Mouse (Mus musculus): ENCODE measurements at regions not wholly inside any gene's neighbourhood (a gene's known extent, or its start where the extent isn't known, plus 50 kb on each side); places are given as distances from the start of the nearest gene placed in this dataset.

- Histone ChIP-seq H3K4me3 (ENCODE audit: low read depth, low read length) (no peak overlapping the region), H3K4me1 (replicated peaks; ENCODE audit: control insufficient read depth, insufficient read depth, low read length) (no peaks in the 10 kb centered on the region), H3K27me3 (ENCODE audit: control insufficient read depth, insufficient read depth, low read length) (no peaks in the 10 kb centered on the region), H3K36me3 (ENCODE audit: control insufficient read depth, insufficient read depth, low read length) (no peaks in the 10 kb centered on the region), H3K27ac (ENCODE audit: low read depth, low read length) (no peak overlapping the region), H3K4me2 (replicated peaks; ENCODE audit: low read depth, low read length) (no peak overlapping the region), H3K9ac (ENCODE audit: low read depth, low read length) (no peak overlapping the region), H3K9me3 (ENCODE audit: control insufficient read depth, low read length) (no peaks in the 10 kb centered on the region)
- DNase-seq (ENCODE audit: low spot score) (no peak), ATAC-seq (ENCODE audit: low FRiP score) (no peak)
- 98% methylated on average over 2 of the region's 2 CpGs for WGBS
Measured at GRCm38 (mm10) chr14:110570717-110571116, 184.2 kb downstream of the Slitrk6 start.

GRCm38 (mm10) chr14:110565783-110566445 is 189.0 kb downstream of the Slitrk6 start:
- ATAC-seq (ENCODE audit: low FRiP score) (no peak), DNase-seq (ENCODE audit: low spot score) (no peak)
- Histone ChIP-seq H3K4me3 (ENCODE audit: low read depth, low read length) (no peak overlapping the region), H3K27me3 (ENCODE audit: control insufficient read depth, insufficient read depth, low read length) (no peaks in the 10 kb centered on the region), H3K4me2 (replicated peaks; ENCODE audit: low read depth, low read length) (no peak overlapping the region), H3K36me3 (ENCODE audit: control insufficient read depth, insufficient read depth, low read length) (no peaks in the 10 kb centered on the region), H3K9me3 (ENCODE audit: control insufficient read depth, low read length) (no peaks in the 10 kb centered on the region), H3K9ac (ENCODE audit: low read depth, low read length) (no peak overlapping the region), H3K27ac (ENCODE audit: low read depth, low read length) (no peak overlapping the region), H3K4me1 (replicated peaks; ENCODE audit: control insufficient read depth, insufficient read depth, low read length) (no peaks in the 10 kb centered on the region)
- WGBS, result 79% methylated on average over 7 of the region's 7 CpGs

- H3K4me2 ChIP-seq (replicated peaks; ENCODE audit: low read depth, low read length), result no peak overlapping the region
- DNase-seq (ENCODE audit: low spot score) (no peak), ATAC-seq (ENCODE audit: low FRiP score) (no peak)
- H3K27ac ChIP-seq (ENCODE audit: low read depth, low read length), result no peak overlapping the region
- WGBS, result 92% methylated on average over 2 of the region's 2 CpGs
- no peaks in the 10 kb centered on the region for H3K4me1 ChIP-seq (replicated peaks; ENCODE audit: control insufficient read depth, insufficient read depth, low read length)
- H3K9ac ChIP-seq (ENCODE audit: low read depth, low read length), result no peak overlapping the region
- H3K9me3 ChIP-seq (ENCODE audit: control insufficient read depth, low read length), result no peaks in the 10 kb centered on the region
- H3K27me3 ChIP-seq (ENCODE audit: control insufficient read depth, insufficient read depth, low read length), result no peaks in the 10 kb centered on the region
- no peak overlapping the region for H3K4me3 ChIP-seq (ENCODE audit: low read depth, low read length)
- no peaks in the 10 kb centered on the region for H3K36me3 ChIP-seq (ENCODE audit: control insufficient read depth, insufficient read depth, low read length)
Measured at GRCm38 (mm10) chr14:110564621-110565020, 190.3 kb downstream of the Slitrk6 start.

DNA sequence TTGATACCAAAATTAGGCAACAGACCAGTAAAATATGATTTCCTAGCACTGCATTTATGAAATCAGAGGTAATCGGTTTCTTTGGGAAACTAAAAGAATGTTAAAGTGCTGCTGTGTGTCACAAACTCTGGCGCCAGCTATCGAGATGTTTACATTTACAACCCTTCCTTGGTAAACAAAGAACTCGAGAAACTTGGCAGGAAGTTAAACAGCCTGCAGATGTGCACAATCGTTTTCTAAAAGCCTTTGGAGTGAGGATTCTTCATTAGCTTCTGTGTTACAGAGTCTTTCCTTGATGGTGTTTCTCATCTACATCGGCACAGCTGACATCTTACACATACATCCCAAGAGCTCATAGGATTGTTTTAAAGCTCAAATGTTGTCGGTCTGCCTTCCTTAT is 209.7 kb downstream of the Slitrk6 start:
- H3K9ac ChIP-seq (ENCODE audit: low read depth, low read length), result no peak overlapping the region
- no peak overlapping the region for H3K4me3 ChIP-seq (ENCODE audit: low read depth, low read length)
- H3K36me3 ChIP-seq (ENCODE audit: control insufficient read depth, insufficient read depth, low read length), result no peaks in the 10 kb centered on the region
- no peaks in the 10 kb centered on the region for H3K4me1 ChIP-seq (replicated peaks; ENCODE audit: control insufficient read depth, insufficient read depth, low read length)
- H3K27ac ChIP-seq (ENCODE audit: low read depth, low read length), result no peak overlapping the region
- no peaks in the 10 kb centered on the region for H3K27me3 ChIP-seq (ENCODE audit: control insufficient read depth, insufficient read depth, low read length)
- ATAC-seq (ENCODE audit: low FRiP score) (no peak), DNase-seq (ENCODE audit: low spot score) (no peak)
- 79% methylated on average over 7 of the region's 7 CpGs for WGBS
- H3K4me2 ChIP-seq (replicated peaks; ENCODE audit: low read depth, low read length), result no peak overlapping the region
- no peaks in the 10 kb centered on the region for H3K9me3 ChIP-seq (ENCODE audit: control insufficient read depth, low read length)

DNA sequence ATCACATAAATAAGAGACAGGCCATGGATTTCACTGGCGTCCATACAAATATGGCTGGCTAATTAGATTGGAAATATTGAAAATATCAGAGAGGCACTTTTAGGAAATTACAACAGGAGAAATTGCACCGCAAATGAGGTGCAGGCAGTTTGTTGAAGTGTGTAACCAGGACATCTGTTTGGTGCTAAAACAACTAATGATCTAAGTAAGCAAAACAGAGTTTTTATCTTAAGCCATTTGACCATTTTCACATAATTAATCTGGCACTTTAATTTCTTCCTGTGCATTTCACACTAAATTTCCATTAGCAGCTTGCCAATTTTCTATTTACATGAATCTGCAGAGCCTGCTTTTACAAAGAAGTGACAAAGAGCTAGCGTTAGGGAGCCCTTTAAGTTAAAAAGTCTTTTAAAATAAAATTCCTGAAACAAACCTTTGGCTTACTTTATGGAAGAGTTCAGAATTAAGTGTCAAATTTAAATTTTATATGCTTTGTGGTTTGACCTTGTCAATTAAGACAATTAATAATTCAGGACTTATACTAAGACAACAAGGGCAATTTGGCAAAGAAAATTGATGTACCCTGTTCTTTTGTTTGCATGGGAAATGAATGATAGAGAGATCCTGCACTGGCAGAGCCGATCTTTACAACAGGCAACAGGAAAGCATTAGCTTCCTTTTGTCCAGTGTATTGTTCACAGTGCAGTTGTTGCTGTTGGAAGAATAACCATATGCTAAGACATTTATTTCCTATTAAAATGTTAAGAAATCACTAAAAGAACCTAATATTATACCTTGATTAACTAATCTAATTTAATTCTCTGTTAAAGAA is 211.4 kb downstream of the Slitrk6 start:
- no peak overlapping the region for H3K27ac ChIP-seq (ENCODE audit: low read depth, low read length)
- DNase-seq (ENCODE audit: low spot score), result no peak
- 68% methylated on average over 4 of the region's 4 CpGs for WGBS
- H3K36me3 ChIP-seq (ENCODE audit: control insufficient read depth, insufficient read depth, low read length), result no peaks in the 10 kb centered on the region
- no peak overlapping the region for H3K9ac ChIP-seq (ENCODE audit: low read depth, low read length)
- H3K4me3 ChIP-seq (ENCODE audit: low read depth, low read length), result no peak overlapping the region
- ATAC-seq (ENCODE audit: low FRiP score), result no peak
- H3K4me1 ChIP-seq (replicated peaks; ENCODE audit: control insufficient read depth, insufficient read depth, low read length), result no peaks in the 10 kb centered on the region
- H3K9me3 ChIP-seq (ENCODE audit: control insufficient read depth, low read length), result no peaks in the 10 kb centered on the region
- H3K27me3 ChIP-seq (ENCODE audit: control insufficient read depth, insufficient read depth, low read length), result no peaks in the 10 kb centered on the region
- no peak overlapping the region for H3K4me2 ChIP-seq (replicated peaks; ENCODE audit: low read depth, low read length)

DNA sequence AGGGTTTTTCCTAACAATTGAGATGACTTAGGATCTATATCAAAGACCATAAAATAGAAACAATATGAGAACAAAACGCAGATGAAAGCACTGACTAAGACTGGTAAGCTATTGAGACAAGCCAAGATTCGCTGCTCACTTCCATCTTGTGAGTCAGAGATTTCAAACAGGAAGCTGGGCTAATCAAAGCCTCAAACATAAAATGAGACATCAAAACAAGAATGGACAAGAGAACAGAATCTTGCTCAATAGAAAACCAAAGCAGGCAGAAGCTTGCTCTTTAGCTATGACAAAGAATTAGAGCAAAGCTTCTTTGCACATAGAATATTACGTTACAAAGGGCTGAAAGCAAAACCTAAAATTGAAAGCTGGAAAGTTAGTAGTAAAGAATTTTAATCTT is 227.6 kb downstream of the Slitrk6 start:
- ATAC-seq (ENCODE audit: low FRiP score), result no peak
- Histone ChIP-seq H3K4me3 (ENCODE audit: low read depth, low read length) (no peak overlapping the region), H3K4me2 (replicated peaks; ENCODE audit: low read depth, low read length) (no peak overlapping the region), H3K27me3 (ENCODE audit: control insufficient read depth, insufficient read depth, low read length) (no peaks in the 10 kb centered on the region), H3K4me1 (replicated peaks; ENCODE audit: control insufficient read depth, insufficient read depth, low read length) (no peaks in the 10 kb centered on the region), H3K9ac (ENCODE audit: low read depth, low read length) (no peak overlapping the region), H3K27ac (ENCODE audit: low read depth, low read length) (no peak overlapping the region), H3K36me3 (ENCODE audit: control insufficient read depth, insufficient read depth, low read length) (no peaks in the 10 kb centered on the region), H3K9me3 (ENCODE audit: control insufficient read depth, low read length) (no peaks in the 10 kb centered on the region)
- 88% methylated on average over 3 of the region's 3 CpGs for WGBS
- no peak for DNase-seq (ENCODE audit: low spot score)

DNA sequence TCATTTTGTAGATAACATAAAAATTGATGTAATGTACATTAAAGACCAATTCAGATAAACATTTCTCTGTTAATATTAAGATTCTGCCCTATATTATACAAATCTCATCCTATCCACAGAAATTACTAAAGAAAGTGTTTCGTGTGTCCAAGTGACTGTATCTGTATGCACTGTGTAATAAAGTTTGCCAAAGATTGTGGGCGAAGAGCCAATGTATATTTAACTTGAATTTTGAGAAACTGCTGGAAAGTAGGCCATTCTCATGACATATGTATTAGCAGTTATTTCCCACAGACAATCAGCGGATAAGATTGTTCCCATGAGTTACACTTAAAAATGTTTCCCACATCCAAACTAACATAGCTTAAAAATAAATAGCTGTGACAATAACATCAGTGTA is 269.9 kb downstream of the Slitrk6 start:
- no peak for ATAC-seq (ENCODE audit: low FRiP score)
- WGBS, result 88% methylated on average over 3 of the region's 3 CpGs
- no peak overlapping the region for H3K27ac ChIP-seq (ENCODE audit: low read depth, low read length)

DNA sequence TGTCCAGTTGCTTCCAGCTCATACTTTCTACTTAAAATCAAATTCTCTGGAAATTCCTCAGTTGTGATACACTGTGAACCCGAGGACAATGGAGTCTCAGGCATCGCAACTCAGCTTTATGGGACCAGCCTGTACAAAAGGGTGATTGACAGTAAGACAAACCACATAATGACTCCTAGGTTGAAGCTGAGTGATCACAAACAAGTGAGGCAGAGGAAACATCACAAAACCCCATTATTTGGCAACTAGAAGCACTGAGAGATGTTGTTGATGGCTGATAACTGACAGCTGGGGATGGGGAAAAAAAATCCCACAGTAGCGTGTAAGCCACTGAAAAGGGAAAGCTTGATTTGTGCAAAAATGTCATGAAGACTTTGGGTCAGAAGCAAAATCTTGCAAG is 282.2 kb downstream of the Slitrk6 start:
- WGBS, result 26% methylated on average over 3 of the region's 3 CpGs
- Histone ChIP-seq H3K27ac (ENCODE audit: low read depth, low read length) (no peak overlapping the region), H3K9me3 (ENCODE audit: control insufficient read depth, low read length) (no peaks in the 10 kb centered on the region)

More for the DNA sequence above, 269.9 kb downstream of the Slitrk6 start:
- H3K4me3 ChIP-seq (ENCODE audit: low read depth, low read length), result no peak overlapping the region
- H3K36me3 ChIP-seq (ENCODE audit: control insufficient read depth, insufficient read depth, low read length), result no peaks in the 10 kb centered on the region
- H3K4me2 ChIP-seq (replicated peaks; ENCODE audit: low read depth, low read length), result no peak overlapping the region
- H3K9ac ChIP-seq (ENCODE audit: low read depth, low read length), result no peak overlapping the region
- no peaks in the 10 kb centered on the region for H3K4me1 ChIP-seq (replicated peaks; ENCODE audit: control insufficient read depth, insufficient read depth, low read length)
- H3K9me3 ChIP-seq (ENCODE audit: control insufficient read depth, low read length), result no peaks in the 10 kb centered on the region
- no peak for DNase-seq (ENCODE audit: low spot score)
- H3K27me3 ChIP-seq (ENCODE audit: control insufficient read depth, insufficient read depth, low read length), result no peaks in the 10 kb centered on the region

DNA sequence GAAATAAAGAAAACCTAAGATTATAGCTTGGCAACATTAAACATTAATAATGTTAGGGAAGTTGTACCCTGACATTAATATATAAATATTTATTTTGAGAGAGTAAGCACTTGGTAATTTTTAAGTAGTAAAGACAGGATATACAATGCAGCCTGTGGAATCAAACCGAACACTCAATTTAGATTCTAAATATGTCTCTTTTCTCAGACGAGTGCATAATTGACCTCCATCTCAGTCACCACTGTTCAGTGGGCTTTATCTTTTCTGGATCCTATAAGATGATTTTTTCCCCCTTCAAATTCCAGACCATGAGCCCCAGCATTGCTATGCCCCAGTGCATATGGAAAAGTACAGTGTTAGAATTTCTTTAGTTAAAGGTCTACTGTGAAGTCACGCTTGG is 282.8 kb downstream of the Slitrk6 start:
- no peak for ATAC-seq (ENCODE audit: low FRiP score)
- Histone ChIP-seq H3K4me3 (ENCODE audit: low read depth, low read length) (no peak overlapping the region), H3K36me3 (ENCODE audit: control insufficient read depth, insufficient read depth, low read length) (no peaks in the 10 kb centered on the region), H3K9ac (ENCODE audit: low read depth, low read length) (no peak overlapping the region), H3K27ac (ENCODE audit: low read depth, low read length) (no peak overlapping the region; the same call in 1 of the 2 replicates), H3K4me1 (replicated peaks; ENCODE audit: control insufficient read depth, insufficient read depth, low read length) (no peaks in the 10 kb centered on the region), H3K4me2 (replicated peaks; ENCODE audit: low read depth, low read length) (no peak overlapping the region), H3K27me3 (ENCODE audit: control insufficient read depth, insufficient read depth, low read length) (no peaks in the 10 kb centered on the region), H3K9me3 (ENCODE audit: control insufficient read depth, low read length) (no peaks in the 10 kb centered on the region)
- 68% methylated on average over 3 of the region's 3 CpGs for WGBS
- DNase-seq (ENCODE audit: low spot score), result no peak

More for the DNA sequence above, 282.2 kb downstream of the Slitrk6 start:
- no peak overlapping the region for H3K4me3 ChIP-seq (ENCODE audit: low read depth, low read length)
- no peaks in the 10 kb centered on the region for H3K36me3 ChIP-seq (ENCODE audit: control insufficient read depth, insufficient read depth, low read length)
- peak; percentile 23 for DNase-seq (ENCODE audit: low spot score)
- no peaks in the 10 kb centered on the region for H3K4me1 ChIP-seq (replicated peaks; ENCODE audit: control insufficient read depth, insufficient read depth, low read length)
- no peak overlapping the region for H3K4me2 ChIP-seq (replicated peaks; ENCODE audit: low read depth, low read length)
- no peak overlapping the region for H3K9ac ChIP-seq (ENCODE audit: low read depth, low read length)
- H3K27me3 ChIP-seq (ENCODE audit: control insufficient read depth, insufficient read depth, low read length), result no peaks in the 10 kb centered on the region
- peak; percentile 69 for ATAC-seq (ENCODE audit: low FRiP score)
